Mouse (Mus musculus): ENCODE results near the gene Sh2d3c.

The Sh2d3c gene

GRCm38 (mm10) chr2:32724832-32725790 lies 4.3 kb downstream of the Sh2d3c start:
- no peak for DNase-seq (ENCODE audit: low read depth, low spot score)

GRCm38 (mm10) chr2:32727435-32727834 lies 6.6 kb downstream of the Sh2d3c start:
- peak; percentile 92 for DNase-seq (ENCODE audit: low read depth, low spot score)

- no peak for DNase-seq (ENCODE audit: low read depth, low spot score)
These were observed 7.6 kb downstream of the Sh2d3c start for GRCm38 (mm10) chr2:32728463-32728862.

- no peak for DNase-seq (ENCODE audit: low read depth, low spot score)
These were observed 8.7 kb downstream of the Sh2d3c start for GRCm38 (mm10) chr2:32729547-32729946.

GRCm38 (mm10) chr2:32730854-32731253 lies 10.0 kb downstream of the Sh2d3c start:
- DNase-seq (ENCODE audit: low read depth, low spot score) = no peak

- no peak for DNase-seq (ENCODE audit: low read depth, low spot score)
These were observed 11.1 kb downstream of the Sh2d3c start for GRCm38 (mm10) chr2:32731911-32732310.

GRCm38 (mm10) chr2:32732695-32733094 lies 11.8 kb downstream of the Sh2d3c start:
- DNase-seq (ENCODE audit: low read depth, low spot score) = no peak

- DNase-seq (ENCODE audit: low read depth, low spot score) = no peak
These were observed 13.6 kb downstream of the Sh2d3c start for GRCm38 (mm10) chr2:32734480-32734879.

GRCm38 (mm10) chr2:32734933-32735332 lies 14.1 kb downstream of the Sh2d3c start:
- no peak for DNase-seq (ENCODE audit: low read depth, low spot score)

GRCm38 (mm10) chr2:32736306-32736829 lies 15.5 kb downstream of the Sh2d3c start:
- DNase-seq (ENCODE audit: low read depth, low spot score) = no peak

- no peak for DNase-seq (ENCODE audit: low read depth, low spot score)
These were observed 16.2 kb downstream of the Sh2d3c start for GRCm38 (mm10) chr2:32737008-32737407.

- DNase-seq (ENCODE audit: low read depth, low spot score) = no peak
These were observed 18.5 kb downstream of the Sh2d3c start for GRCm38 (mm10) chr2:32739311-32739710.

GRCm38 (mm10) chr2:32740916-32741272 lies 20.0 kb downstream of the Sh2d3c start, which contains the start of gene 6330409D20Rik:
Gene 6330409D20Rik (minus strand): TSS chr2:32741016.
- DNase-seq (ENCODE audit: low read depth, low spot score) = no peak

GRCm38 (mm10) chr2:32741273-32742172 lies 20.7 kb downstream of the Sh2d3c start:
- DNase-seq (ENCODE audit: low read depth, low spot score) = no peak

- DNase-seq (ENCODE audit: low read depth, low spot score) = no peak
These were observed 21.3 kb downstream of the Sh2d3c start for GRCm38 (mm10) chr2:32742173-32742531.

- DNase-seq (ENCODE audit: low read depth, low spot score) = no peak
These were observed 23.6 kb downstream of the Sh2d3c start for GRCm38 (mm10) chr2:32744272-32744982.

- no peak for DNase-seq (ENCODE audit: low read depth, low spot score)
These were observed 28.2 kb downstream of the Sh2d3c start for GRCm38 (mm10) chr2:32749082-32749481.

GRCm38 (mm10) chr2:32750199-32750598 lies 29.3 kb downstream of the Sh2d3c start:
- DNase-seq (ENCODE audit: low read depth, low spot score) = no peak

GRCm38 (mm10) chr2:32750887-32751664 lies 30.2 kb downstream of the Sh2d3c start:
- peak; percentile 59 for DNase-seq (ENCODE audit: low read depth, low spot score)

GRCm38 (mm10) chr2:32751665-32752033 lies 30.8 kb downstream of the Sh2d3c start:
- DNase-seq (ENCODE audit: low read depth, low spot score) = no peak

- no peak for DNase-seq (ENCODE audit: low read depth, low spot score)
These were observed 31.3 kb downstream of the Sh2d3c start for GRCm38 (mm10) chr2:32752181-32752580.
